Mouse (Mus musculus): Measurements from ENCODE around the gene Hydin.

DNA sequence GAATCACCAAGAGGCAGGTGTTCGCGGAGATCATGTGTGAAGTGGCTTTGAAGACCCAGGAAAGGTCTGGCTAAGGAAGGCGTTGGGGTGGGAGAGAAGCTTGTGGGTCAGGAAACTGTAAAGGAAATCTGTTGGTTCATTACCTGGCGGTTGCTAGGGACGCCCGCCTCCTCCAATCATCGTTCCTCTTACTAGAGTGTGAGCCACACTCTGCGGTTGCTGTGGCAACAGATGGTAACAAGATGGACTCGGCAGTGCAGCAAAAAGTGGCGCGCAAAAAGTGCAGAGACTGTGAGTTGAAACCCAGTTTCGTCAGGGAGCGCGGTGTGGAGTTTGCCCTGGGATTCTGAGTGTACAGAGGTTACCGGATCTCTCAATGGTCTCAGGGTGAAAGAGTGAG is at the start of gene Hydin:
- no peak for TF ChIP-seq CTCF (IDR thresholded peaks at IDR 0.05)
- no peak for TF ChIP-seq POLR2A (IDR thresholded peaks at IDR 0.05; ENCODE audit: insufficient read depth, low read depth, low read length)
- TF ChIP-seq EP300 (IDR thresholded peaks at IDR 0.05; ENCODE audit: insufficient read depth, low read depth, low read length) = no peak
